Mouse (Mus musculus): ENCODE measurements around the gene Ddx19a. TPM values are rescaled to one million over a fixed set of nuclear protein-coding genes. Genes with fewer than 3 reads are reported as not detected.

The Ddx19a gene
- total and polyA plus RNA-seq, 3 experiments, result 23.1 to 107 (median 28.8) TPM

- Histone ChIP-seq H3K36me3 (replicated peaks in 1 of 2; ENCODE audit: control insufficient read depth in 1 of 2, insufficient read depth in 1 of 2, low read length in 1 of 2) (peaks cover 72 to 98% of the 10 kb centered on the region in 2 experiments), H3K27ac (ENCODE audit: insufficient read depth, low read depth) (no peak overlapping the region), H3K9ac (ENCODE audit: insufficient read depth, low read depth) (no peak overlapping the region), H3K4me2 (ENCODE audit: insufficient read depth, low read depth, poor library complexity, severe bottlenecking) (no peak overlapping the region), H3K4me3 (replicated peaks in 1 of 3; ENCODE audit: low read depth in 2 of 3, low read length in 2 of 3, poor library complexity in 1 of 3) (no peak overlapping the region), H3K27me3 (replicated peaks) (no peaks in the 10 kb centered on the region), H3K4me1 (ENCODE audit: control insufficient read depth in 1 of 2, insufficient read depth in 2 of 2) (no peaks in the 10 kb centered on the region), H3K79me2 (replicated peaks; ENCODE audit: control insufficient read depth, extremely low read depth, insufficient read depth, poor library complexity, severe bottlenecking) (no peaks in the 10 kb centered on the region), H3K9me3 (replicated peaks; ENCODE audit: low read length) (no peaks in the 10 kb centered on the region)
- DNase-seq (ENCODE audit: extremely low read depth), result no peak
- dilution Hi-C loops (cut with MboI; ENCODE audit: extremely low pct_ligation_motif_present, extremely low pct_unique_long_range_greater_than_20kb, low sequenced_read_pairs) (no loop called here), in situ Hi-C loops (cut with MboI; ENCODE audit: low pct_ligation_motif_present, low pct_unique_long_range_greater_than_20kb, low sequenced_read_pairs) (no loop called here)
- no peak for TF ChIP-seq ZKSCAN1 (IDR thresholded peaks at IDR 0.05; ENCODE audit: borderline replicate concordance, low read depth, low read length)
- no peak for TF ChIP-seq UBTF (IDR thresholded peaks at IDR 0.05; ENCODE audit: low read depth, low read length)
- TF ChIP-seq TCF12 (IDR thresholded peaks at IDR 0.05; ENCODE audit: low read depth, low read length), result no peak
- TF ChIP-seq MXI1 (IDR thresholded peaks at IDR 0.05; ENCODE audit: low read depth, low read length), result no peak
Measured at GRCm38 (mm10) chr8:110966586-110966985, 31.0 kb downstream of the Ddx19a start.

GRCm38 (mm10) chr8:110965594-110965993 is 32.0 kb downstream of the Ddx19a start:
- in situ Hi-C loops (cut with MboI; ENCODE audit: low pct_ligation_motif_present, low pct_unique_long_range_greater_than_20kb, low sequenced_read_pairs) (no loop called here), dilution Hi-C loops (cut with MboI; ENCODE audit: extremely low pct_ligation_motif_present, extremely low pct_unique_long_range_greater_than_20kb, low sequenced_read_pairs) (no loop called here)
- Histone ChIP-seq H3K27ac (ENCODE audit: insufficient read depth, low read depth) (no peak overlapping the region), H3K4me2 (ENCODE audit: insufficient read depth, low read depth, poor library complexity, severe bottlenecking) (no peak overlapping the region), H3K36me3 (replicated peaks in 1 of 2; ENCODE audit: control insufficient read depth in 1 of 2, insufficient read depth in 1 of 2, low read length in 1 of 2) (peaks cover 65 to 94% of the 10 kb centered on the region in 2 experiments), H3K79me2 (replicated peaks; ENCODE audit: control insufficient read depth, extremely low read depth, insufficient read depth, poor library complexity, severe bottlenecking) (no peaks in the 10 kb centered on the region), H3K4me1 (ENCODE audit: control insufficient read depth in 1 of 2, insufficient read depth in 2 of 2) (no peaks in the 10 kb centered on the region), H3K27me3 (replicated peaks) (no peaks in the 10 kb centered on the region), H3K9me3 (replicated peaks; ENCODE audit: low read length) (no peaks in the 10 kb centered on the region), H3K4me3 (replicated peaks in 1 of 3; ENCODE audit: low read depth in 2 of 3, low read length in 2 of 3, poor library complexity in 1 of 3) (no peak overlapping the region), H3K9ac (ENCODE audit: insufficient read depth, low read depth) (no peak overlapping the region)
- TF ChIP-seq IRF4 (IDR thresholded peaks at IDR 0.05; ENCODE audit: low read depth, low read length) (no peak), CTCF (conservative IDR thresholded peaks at IDR 0.05 in 1 of 2, IDR thresholded peaks at IDR 0.05 in 1 of 2; ENCODE audit: low read depth in 2 of 2, low read length in 2 of 2) (no peak), BHLHE40 (IDR thresholded peaks at IDR 0.05; ENCODE audit: low read depth, low read length) (no peak), MYC (IDR thresholded peaks at IDR 0.05; ENCODE audit: low read depth, low read length) (no peak), ZC3H11A (IDR thresholded peaks at IDR 0.05; ENCODE audit: low read depth, low read length) (no peak), RCOR1 (conservative IDR thresholded peaks at IDR 0.05; ENCODE audit: low read depth, low read length) (no peak), CHD1 (IDR thresholded peaks at IDR 0.05; ENCODE audit: low read depth, low read length) (no peak), POLR2A (IDR thresholded peaks at IDR 0.05; ENCODE audit: low read depth, low read length) (no peak), HCFC1 (IDR thresholded peaks at IDR 0.05; ENCODE audit: low read depth, low read length) (no peak), JUN (IDR thresholded peaks at IDR 0.05; ENCODE audit: insufficient read depth, low read depth, low read length) (no peak), TCF12 (IDR thresholded peaks at IDR 0.05; ENCODE audit: low read depth, low read length) (no peak), JUND (conservative IDR thresholded peaks at IDR 0.05; ENCODE audit: low read depth, low read length) (no peak), ELF1 (IDR thresholded peaks at IDR 0.05; ENCODE audit: low read depth, low read length) (no peak), UBTF (IDR thresholded peaks at IDR 0.05; ENCODE audit: low read depth, low read length) (no peak), ZKSCAN1 (IDR thresholded peaks at IDR 0.05; ENCODE audit: borderline replicate concordance, low read depth, low read length) (no peak), NELFE (IDR thresholded peaks at IDR 0.05; ENCODE audit: low read depth, low read length) (no peak), EP300 (IDR thresholded peaks at IDR 0.05; ENCODE audit: low read length) (no peak)
- DNase-seq (ENCODE audit: extremely low read depth), result no peak

Measured in CH12.LX (cell line).